Mouse (Mus musculus) ES-Bruce4 (cell line): Measurements from ENCODE around the gene Nmnat3.

Experiments used
- CTCF ChIP-seq: IDR thresholded peaks from one replicate; pipeline ENCODE4 v1.8.1; 2011; ENCODE audit warnings: low read depth, low read length
- POLR2A ChIP-seq: IDR thresholded peaks from one replicate; pipeline ENCODE4 v1.8.1; 2011; ENCODE audit warnings: low read length; ENCODE audit not compliant: insufficient read depth

DNA sequence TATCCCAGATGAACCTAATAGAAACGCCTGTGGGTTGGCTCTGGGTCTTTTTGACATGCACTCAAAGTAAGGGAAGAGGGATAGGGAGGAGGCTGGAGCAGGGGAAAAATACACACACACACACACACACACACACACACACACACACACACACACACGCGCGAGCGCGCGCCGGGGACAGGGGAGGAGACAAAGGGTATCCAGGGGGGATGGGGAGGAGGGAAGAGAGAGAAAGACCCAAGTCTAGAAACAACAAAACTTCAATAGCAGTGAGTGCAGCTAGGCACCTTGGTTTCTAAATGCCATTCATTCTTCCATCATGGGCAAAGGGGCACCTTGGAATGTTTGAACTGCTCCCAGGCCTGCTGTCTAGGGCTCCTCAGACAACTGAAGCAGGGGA lies 82.5 kb downstream of the Nmnat3 start:
- TF ChIP-seq CTCF, result no peak
- no peak for TF ChIP-seq POLR2A
